In the genomic region with DNA sequence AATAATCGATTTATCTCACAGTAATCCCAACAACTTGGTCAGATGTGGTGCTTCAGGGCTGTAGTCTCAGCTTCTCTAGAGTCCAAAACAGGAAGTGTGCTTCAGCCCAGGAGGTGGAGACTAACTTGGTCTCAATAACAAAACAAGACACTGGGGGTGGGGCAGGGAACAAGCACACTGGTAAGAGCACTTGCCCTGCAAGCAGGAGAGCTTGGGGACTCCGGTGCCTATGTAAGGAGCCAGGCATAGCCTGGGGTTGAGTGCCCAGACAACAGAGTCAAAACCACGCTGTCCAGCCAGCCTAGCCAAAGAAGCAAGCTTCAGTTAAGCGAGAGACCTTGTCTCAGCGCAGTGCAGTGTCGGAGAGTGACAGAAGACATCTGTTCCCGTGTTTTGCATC, we compare ENCODE assay signal across 8 mouse cellular contexts. TPM values are rescaled to one million over a fixed set of nuclear protein-coding genes. Genes with fewer than 3 reads are reported as not detected.
DNase-seq lines count a peak whose midpoint lies in the region; ATAC-seq and TF ChIP-seq lines count a peak whose summit lies in the region.

No protein-coding gene starts in this region.

- H3K9me3 ChIP-seq in kidney, embryonic 16.5 days (ENCODE audit: low read length): no peaks in the 10 kb centered on the region
- no peaks in the 10 kb centered on the region for H3K9me3 ChIP-seq in hindbrain, embryonic 12.5 days (replicated peaks)

- TF ChIP-seq POLR2A in bone marrow, adult 2 months (IDR thresholded peaks at IDR 0.05; ENCODE audit: borderline replicate concordance, control insufficient read depth, low read depth, low read length): no peak
- no peak for TF ChIP-seq POLR2A in spleen, adult 2 months (IDR thresholded peaks at IDR 0.05; ENCODE audit: low read depth, low read length)

- ATAC-seq in kidney, embryonic 16.5 days (ENCODE audit: low FRiP score, low TSS enrichment): no peak
- no peak for ATAC-seq in hindbrain, embryonic 12.5 days (ENCODE audit: low FRiP score)

- H3K9ac ChIP-seq in kidney, embryonic 16.5 days (replicated peaks; ENCODE audit: low read length): no peak overlapping the region
- no peak overlapping the region for H3K9ac ChIP-seq in hindbrain, embryonic 12.5 days

- no peak overlapping the region for H3K4me2 ChIP-seq in kidney, embryonic 16.5 days (replicated peaks; ENCODE audit: low read depth, low read length)
- no peak overlapping the region for H3K4me2 ChIP-seq in hindbrain, embryonic 12.5 days (replicated peaks)

- no peak overlapping the region for H3K27ac ChIP-seq in kidney, embryonic 16.5 days (ENCODE audit: low read length)
- H3K27ac ChIP-seq in bone marrow, adult 2 months (ENCODE audit: control insufficient read depth, insufficient read depth, low read depth, low read length, poor library complexity): peak overlapping the region; percentile 0; the same call in 1 of the 2 replicates
- H3K27ac ChIP-seq in spleen, adult 2 months (ENCODE audit: insufficient read depth, low read length): peak overlapping the region; percentile 89
- H3K27ac ChIP-seq in hindbrain, embryonic 12.5 days: no peak overlapping the region

- H3K36me3 ChIP-seq in kidney, embryonic 16.5 days (ENCODE audit: insufficient read depth, low read length): peaks cover 51% of the 10 kb centered on the region
- peaks cover 34% of the 10 kb centered on the region for H3K36me3 ChIP-seq in spleen, adult 2 months (ENCODE audit: control insufficient read depth, insufficient read depth, low read length)
- H3K36me3 ChIP-seq in hindbrain, embryonic 12.5 days: peaks cover 58% of the 10 kb centered on the region

- peak; percentile 56 for DNase-seq in kidney, adult 18-20 months
- peak; percentile 74 to 76 for DNase-seq in kidney, postnatal 25 days
- DNase-seq in spleen, adult 2 months (ENCODE audit: low read depth in 1 of 2, low spot score in 2 of 2): peak; percentile 52 to 75
- no peak for DNase-seq in ovary, postnatal 14 days (ENCODE audit: low spot score)
- DNase-seq in layer of hippocampus, postnatal 14 days (ENCODE audit: low spot score in 2 of 2): no peak

- no peaks in the 10 kb centered on the region for H3K27me3 ChIP-seq in kidney, embryonic 16.5 days (ENCODE audit: insufficient read depth, low read length)
- H3K27me3 ChIP-seq in spleen, adult 2 months (ENCODE audit: control insufficient read depth, insufficient read depth, low read length): no peaks in the 10 kb centered on the region
- H3K27me3 ChIP-seq in hindbrain, embryonic 12.5 days: no peaks in the 10 kb centered on the region

- H3K4me1 ChIP-seq in kidney, embryonic 16.5 days (ENCODE audit: insufficient read depth, low read length): no peaks in the 10 kb centered on the region
- peaks cover 2% of the 10 kb centered on the region; the same call in 1 of the 2 replicates for H3K4me1 ChIP-seq in bone marrow, adult 2 months (ENCODE audit: control insufficient read depth, insufficient read depth, low read length)
- H3K4me1 ChIP-seq in spleen, adult 2 months (ENCODE audit: control insufficient read depth, insufficient read depth, insufficient read length): peaks cover 6% of the 10 kb centered on the region; the same call in 1 of the 2 replicates
- no peaks in the 10 kb centered on the region for H3K4me1 ChIP-seq in hindbrain, embryonic 12.5 days

- H3K4me3 ChIP-seq in kidney, embryonic 16.5 days (ENCODE audit: low read length): no peak overlapping the region
- H3K4me3 ChIP-seq in bone marrow, adult 2 months (replicated peaks; ENCODE audit: control insufficient read depth, low read depth, low read length): no peak overlapping the region
- H3K4me3 ChIP-seq in spleen, adult 2 months (ENCODE audit: extremely low read depth, insufficient read depth, insufficient read length): no peak overlapping the region
- no peak overlapping the region for H3K4me3 ChIP-seq in hindbrain, embryonic 12.5 days

- WGBS in kidney, embryonic 16.5 days: 85% methylated on average over 7 of the region's 7 CpGs
- 57% methylated on average over 7 of the region's 7 CpGs for WGBS in bone marrow, adult 2 months
- 58% methylated on average over 7 of the region's 7 CpGs for WGBS in spleen, adult 2 months
- 92% methylated on average over 7 of the region's 7 CpGs for WGBS in hindbrain, embryonic 12.5 days

- TF ChIP-seq CTCF in bone marrow, adult 2 months (IDR thresholded peaks at IDR 0.05; ENCODE audit: control insufficient read depth, insufficient read depth, low read length): no peak
- TF ChIP-seq CTCF in spleen, adult 2 months (IDR thresholded peaks at IDR 0.05; ENCODE audit: extremely low read depth, insufficient read depth, insufficient read length, insufficient replicate concordance): no peak

RNA-seq across cellular contexts. Expression of a gene that starts 24.7 kb away (rescaled TPM):
- 34.6 and 38.6 TPM in 2 replicates for polyA plus RNA-seq in kidney, embryonic 16.5 days (2015; fragmentation: Nextera tagmentation; extraction: Ambion mirVana)
- polyA plus RNA-seq in bone marrow, adult 2 months (2011; ENCODE audit: insufficient read depth, insufficient read length, low replicate concordance, missing spikeins): 36.2 and 58.7 TPM in 2 replicates
- polyA plus RNA-seq in spleen, adult 2 months (2012; rRNA removed): 4.7 and 5.0 TPM in 2 replicates
- polyA plus RNA-seq in hindbrain, embryonic 12.5 days (2016; fragmentation: Nextera tagmentation; extraction: Ambion mirVana): 35.1 and 36.4 TPM in 2 replicates
- total RNA-seq in layer of hippocampus, postnatal 14 days (2021): 10 to 100 TPM; 32.6 to 35.8 TPM

Comparison
In these comparisons a context has a peak if more than half of its experiments do, and no peak if none do; other contexts are left out.
1. DNase-seq: peak in kidney, adult 18-20 months (single experiment), kidney, postnatal 25 days (2 of 2) and spleen, adult 2 months (2 of 2); none in ovary, postnatal 14 days (single experiment) and layer of hippocampus, postnatal 14 days (0 of 2).
2. H3K27ac ChIP-seq: peak in bone marrow, adult 2 months (single experiment) and spleen, adult 2 months (single experiment); none in kidney, embryonic 16.5 days (single experiment) and hindbrain, embryonic 12.5 days (single experiment).